Mouse (Mus musculus): ENCODE results near the gene Tbx22. TPM values are rescaled to one million over a fixed set of nuclear protein-coding genes. Genes with fewer than 3 reads are reported as not detected.

Gene Tbx22
- polyA plus RNA-seq (2012; rRNA removed), result not detected in 2 replicates

- DNase-seq (ENCODE audit: low read depth, low spot score), result no peak
- WGBS, result 42% methylated on average over 2 of the region's 2 CpGs
These were observed at the start of gene Tbx22 for GRCm38 (mm10) chrX:107667664-107668063. TSS of gene Tbx22 (plus strand) at chrX:107667964.

- WGBS, result 24% methylated on average over 1 of the region's 1 CpGs
- DNase-seq (ENCODE audit: low read depth, low spot score), result no peak
These were observed 913 bp downstream of the Tbx22 start for GRCm38 (mm10) chrX:107668677-107669076.

GRCm38 (mm10) chrX:107679203-107679602 is 11.4 kb downstream of the Tbx22 start:
- 14% methylated on average over 10 of the region's 10 CpGs for WGBS
- no peak for DNase-seq (ENCODE audit: low read depth, low spot score)

- DNase-seq (ENCODE audit: low read depth, low spot score), result no peak
- 81% methylated on average over 1 of the region's 1 CpGs for WGBS
These were observed 40.8 kb downstream of the Tbx22 start for GRCm38 (mm10) chrX:107708584-107708983.

- 17% methylated on average over 1 of the region's 1 CpGs for WGBS
- no peak for DNase-seq (ENCODE audit: low read depth, low spot score)
These were observed 55.8 kb downstream of the Tbx22 start for GRCm38 (mm10) chrX:107723541-107723940.

Other genes with a start within 250 kb of the Tbx22 start
- gene Tent5d, start 124.6 kb downstream of the Tbx22 start, polyA plus RNA-seq (2012; rRNA removed), result not detected in 2 replicates
- 3.2 TPM in 2 replicates for gene 2610002M06Rik, start 148.4 kb downstream of the Tbx22 start, polyA plus RNA-seq (2012; rRNA removed)